Mouse (Mus musculus) adrenal gland (tissue): ENCODE data around the gene Il23r.

Experiments used
- intact Hi-C: fragments of 180-260 bp; cut with DNase I; formaldehyde crosslinking; loops from one replicate; pipeline ENCODE4 v1.15.1; 2025

Il23r gene

DNA sequence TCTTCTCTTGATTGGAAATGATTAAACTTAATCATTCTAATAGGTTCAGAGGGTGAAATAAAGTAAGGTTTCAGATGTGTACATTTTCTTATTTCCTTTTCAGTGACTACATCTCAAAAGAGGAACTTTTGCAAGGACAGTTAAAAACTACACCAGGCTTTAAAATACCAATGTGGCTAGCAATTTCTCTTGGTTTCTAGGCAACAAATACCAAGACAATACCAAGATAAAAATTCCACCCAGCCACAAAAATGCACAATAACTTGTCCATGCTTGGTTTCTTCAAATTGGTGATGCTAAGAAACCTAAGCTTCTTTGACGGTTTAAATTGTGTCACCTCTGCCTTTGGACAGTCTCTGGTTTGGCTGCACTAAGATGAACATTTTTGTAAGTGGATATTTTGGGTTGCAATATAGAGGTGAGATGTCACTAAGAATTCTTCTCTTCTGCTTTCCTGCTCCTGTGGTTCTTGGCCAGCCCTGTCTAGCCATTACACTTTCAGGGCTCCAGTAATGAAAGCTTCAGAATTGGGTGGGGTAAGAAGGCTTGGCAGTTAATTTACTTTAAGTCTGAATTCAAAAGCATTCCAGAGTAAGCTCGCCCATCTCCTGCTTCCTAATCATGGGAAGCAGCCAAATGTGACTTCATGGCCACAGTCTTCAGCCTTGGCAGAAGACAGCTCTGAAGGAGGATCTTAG is 56.8 kb downstream of the Il23r start:
- intact Hi-C loops, result loop anchor here (5.0 kb wide), 1 partner anchor 263 kb away; no protein-coding TSS in a partner anchor

GRCm38 (mm10) chr6:67431808-67432207 is 59.8 kb downstream of the Il23r start:
- intact Hi-C loops, result no loop called here

DNA sequence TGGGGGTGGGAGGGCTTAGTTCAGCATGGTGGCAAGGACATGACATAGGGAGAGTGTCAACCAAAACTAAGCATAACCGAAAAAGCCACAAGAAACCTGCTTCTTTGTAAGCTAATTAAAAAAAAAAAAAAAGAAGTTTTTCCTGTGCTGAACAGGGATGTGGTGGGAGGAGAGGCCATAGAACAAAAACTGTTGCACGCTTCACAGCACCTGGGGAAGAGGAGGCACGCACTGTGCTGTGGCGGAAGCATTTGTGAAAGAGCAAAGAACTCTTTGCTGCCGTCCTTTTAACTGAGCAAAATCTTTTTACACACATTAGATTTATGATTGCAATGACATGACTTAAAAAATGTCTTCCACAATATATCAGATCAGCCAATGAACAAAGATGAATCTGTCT is 69.9 kb downstream of the Il23r start:
- intact Hi-C loops, result no loop called here

- intact Hi-C loops, result no loop called here
Observed at GRCm38 (mm10) chr6:67416557-67416956, 75.1 kb downstream of the Il23r start.

GRCm38 (mm10) chr6:67415276-67415675 is 76.4 kb downstream of the Il23r start:
- intact Hi-C loops, result no loop called here

- intact Hi-C loops, result no loop called here
Observed at GRCm38 (mm10) chr6:67413378-67413777, 78.3 kb downstream of the Il23r start.

- intact Hi-C loops, result no loop called here
Observed at GRCm38 (mm10) chr6:67405281-67405682, 86.4 kb downstream of the Il23r start.

- intact Hi-C loops, result no loop called here
Observed at GRCm38 (mm10) chr6:67399551-67399950, 92.1 kb downstream of the Il23r start.

DNA sequence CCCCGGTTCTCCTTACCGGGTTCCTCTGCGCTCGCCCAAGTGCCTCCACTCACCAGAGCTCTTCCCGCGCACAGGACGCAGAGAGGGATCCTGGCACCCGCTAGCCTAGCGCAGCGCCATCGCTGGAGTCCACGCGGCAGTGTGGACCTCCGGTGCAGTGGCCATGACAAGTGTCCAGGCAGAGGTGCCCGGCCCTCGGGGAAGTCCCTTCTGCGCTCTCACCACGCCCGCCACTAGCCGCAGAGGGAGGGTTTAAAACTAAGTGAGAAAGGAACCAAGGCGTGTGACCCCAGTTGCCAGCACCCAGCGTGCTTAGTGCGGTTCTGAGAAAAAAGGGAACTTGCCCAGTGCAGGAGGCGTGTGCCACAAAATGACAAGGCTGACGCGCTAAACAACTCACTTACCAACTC is 115.7 kb downstream of the Il23r start, which contains the start of gene Il12rb2:
Il12rb2 (minus strand) TSS at position 207 of the 410 bp plus-strand sequence.
- intact Hi-C loops, result no loop called here
